Mouse (Mus musculus) G1E (cell line): ENCODE measurements around the gene Rps6ka5.

Source experiments
- GATA1 ChIP-seq: IDR thresholded peaks from 2 replicates; pipeline ENCODE4 v1.6.1; 2012; ENCODE audit warnings: borderline replicate concordance, low read length, inconsistent platforms, mixed read lengths
- GATA2 ChIP-seq: IDR thresholded peaks from 2 replicates; pipeline ENCODE4 v1.6.1; 2012; ENCODE audit warnings: low read depth, low read length, inconsistent platforms, borderline replicate concordance
- POLR2AphosphoS5 ChIP-seq: IDR thresholded peaks from 2 replicates; pipeline ENCODE4 v1.6.1; 2012; ENCODE audit warnings: low read depth, low read length, inconsistent platforms; ENCODE audit not compliant: insufficient replicate concordance

DNA sequence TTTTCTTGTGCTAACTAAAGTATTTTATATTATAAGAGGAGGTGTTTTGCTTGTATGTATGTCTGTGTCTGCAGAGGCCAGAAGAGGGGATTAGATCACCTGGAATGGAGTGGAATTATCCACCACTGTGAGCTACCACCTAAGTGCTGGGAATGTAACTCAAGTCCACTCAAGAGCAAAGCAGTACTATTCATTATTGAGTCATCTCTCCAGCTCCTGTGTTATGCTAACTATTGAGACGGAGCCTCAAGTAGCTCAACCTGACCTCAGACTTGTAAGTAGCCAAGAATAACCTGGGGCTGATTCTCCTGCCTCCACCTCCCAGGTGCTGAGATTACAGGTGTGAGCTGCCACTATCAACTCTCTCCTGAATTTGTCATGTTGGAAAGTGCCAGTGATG is 174.8 kb downstream of the Rps6ka5 start:
- TF ChIP-seq GATA2 (no peak), GATA1 (no peak), POLR2AphosphoS5 (no peak)
